Mouse (Mus musculus) adrenal gland, adult 8-10 months (tissue): Measurements from ENCODE around the gene Fyn. TPM values are rescaled to one million over a fixed set of nuclear protein-coding genes. Genes with fewer than 3 reads are reported as not detected.

ENCODE experiments used
- DNase-seq: peaks from one replicate; pipeline ENCODE4 v3.0.0; 2022
- total RNA-seq, 4 experiments: library from RNA; stranded (reverse); gene quantifications; 2 replicates each; pipeline ENCODE4 v1.2.4; 2022

Fyn gene
- total RNA-seq, 4 experiments from 2014 or later: 42.7 to 61.7 (median 54.9) TPM

GRCm38 (mm10) chr10:39613973-39614372 is 245.3 kb downstream of the Fyn start:
- no peak for DNase-seq

GRCm38 (mm10) chr10:39614676-39615075 is 246.0 kb downstream of the Fyn start:
- peak; percentile 77 for DNase-seq

Other genes starting within 250 kb of the Fyn start
- gene Fam229b, start 234.9 kb upstream of the Fyn start, total RNA-seq: 1 to 10 TPM; 3.3 to 6.4 (median 4.3) TPM
- 1 to 10 TPM in 3 of 4 experiments, under 1 TPM in 1; 0.84 to 2.6 (median 2.0) TPM for gene Tube1, start 234.9 kb upstream of the Fyn start, total RNA-seq
- under 1 TPM in 3 of 4 experiments, not detected in 1; 0.23 to 0.89 (median 0.62) TPM for gene Ccn6, start 205.1 kb upstream of the Fyn start, total RNA-seq
- 10 to 100 TPM; 16.5 to 28.8 (median 22.2) TPM for gene Traf3ip2, start 244.1 kb downstream of the Fyn start, total RNA-seq